ENCODE assay signal across 8 mouse cellular contexts in genomic region chr15:102377163-102377543, GRCm38 (mm10). TPM values are rescaled to one million over a fixed set of nuclear protein-coding genes. Genes with fewer than 3 reads are reported as not detected.
DNase-seq lines count a peak whose midpoint lies in the region; ATAC-seq and TF ChIP-seq lines count a peak whose summit lies in the region.

No protein-coding gene starts in this region.

- H3K36me3 ChIP-seq in ES-Bruce4 (ENCODE audit: control insufficient read depth, insufficient read depth, low read length, poor library complexity, severe bottlenecking) = no peaks in the 10 kb centered on the region
- no peaks in the 10 kb centered on the region for H3K36me3 ChIP-seq in forebrain, postnatal 0 days (ENCODE audit: insufficient read depth)
- no peaks in the 10 kb centered on the region for H3K36me3 ChIP-seq in lung, postnatal 0 days (ENCODE audit: insufficient read depth, low read length)

- H3K4me3 ChIP-seq in ES-Bruce4 (ENCODE audit: low read depth, low read length) = peak overlapping the region; percentile 73
- peak overlapping the region; percentile 52 for H3K4me3 ChIP-seq in cerebellum, adult 2 months (replicated peaks; ENCODE audit: insufficient read depth, low read depth, low read length)
- peak overlapping the region; percentile 49 for H3K4me3 ChIP-seq in forebrain, postnatal 0 days (ENCODE audit: low read depth, low read length)
- peak overlapping the region; percentile 67 for H3K4me3 ChIP-seq in lung, postnatal 0 days (ENCODE audit: low read depth, low read length)

- 0 out of 2 replicates have a peak, but pooled peaks have one; percentile 37 for TF ChIP-seq EP300 in ES-Bruce4 (IDR thresholded peaks at IDR 0.05; ENCODE audit: insufficient read depth, low read depth, low read length)
- TF ChIP-seq EP300 in lung, postnatal 0 days (IDR thresholded peaks at IDR 0.05) = no peak

- H3K4me1 ChIP-seq in ES-Bruce4 (ENCODE audit: control insufficient read depth, insufficient read depth, low read length) = peaks cover 2% of the 10 kb centered on the region
- peaks cover 9% of the 10 kb centered on the region; the same call in 1 of the 2 replicates for H3K4me1 ChIP-seq in cerebellum, adult 2 months (ENCODE audit: control insufficient read depth, insufficient read depth, low read length)
- no peaks in the 10 kb centered on the region for H3K4me1 ChIP-seq in forebrain, postnatal 0 days (ENCODE audit: insufficient read depth)
- H3K4me1 ChIP-seq in lung, postnatal 0 days (ENCODE audit: insufficient read depth, low read depth, low read length) = peaks cover 7% of the 10 kb centered on the region; the same call in 1 of the 2 replicates

- H3K4me2 ChIP-seq in forebrain, postnatal 0 days (ENCODE audit: low read depth) = peak overlapping the region; percentile 97
- H3K4me2 ChIP-seq in lung, postnatal 0 days (replicated peaks; ENCODE audit: low read depth, low read length) = peak overlapping the region; percentile 96

- H3K27ac ChIP-seq in ES-Bruce4 (ENCODE audit: insufficient read depth, low read length) = no peak overlapping the region
- H3K27ac ChIP-seq in cerebellum, adult 2 months (ENCODE audit: insufficient read depth, low read length) = peak overlapping the region; percentile 50; the same call in 1 of the 2 replicates
- H3K27ac ChIP-seq in forebrain, postnatal 0 days (ENCODE audit: low read depth, low read length) = 0 out of 2 replicates have a peak overlapping the region, but pooled peaks have one; percentile 2
- peak overlapping the region; percentile 77 for H3K27ac ChIP-seq in lung, postnatal 0 days (ENCODE audit: low read length)

- peak; percentile 85 for TF ChIP-seq CTCF in ES-Bruce4 (IDR thresholded peaks at IDR 0.05; ENCODE audit: low read depth, low read length)
- peak; percentile 30; the same call in 1 of the 2 replicates for TF ChIP-seq CTCF in cerebellum, adult 2 months (IDR thresholded peaks at IDR 0.05; ENCODE audit: borderline replicate concordance, insufficient read depth, low read depth, low read length)
- peak; percentile 86 for TF ChIP-seq CTCF in forebrain, postnatal 0 days (IDR thresholded peaks at IDR 0.05; ENCODE audit: low read depth)
- TF ChIP-seq CTCF in lung, postnatal 0 days (IDR thresholded peaks at IDR 0.05) = peak; percentile 97

- peak; percentile 65 for ATAC-seq in forebrain, postnatal 0 days
- peak; percentile 88 for ATAC-seq in lung, postnatal 0 days

- peak; percentile 40 to 52 for DNase-seq in cerebellum, adult 2 months
- DNase-seq in forebrain, postnatal 0 days = peak; percentile 81
- peak; percentile 95 for DNase-seq in heart, postnatal 4 days
- peak; percentile 78 to 85 for DNase-seq in layer of hippocampus, postnatal 10 days (ENCODE audit: low spot score in 2 of 2)
- DNase-seq in lung, postnatal 0 days (ENCODE audit: low spot score) = peak; percentile 94
- DNase-seq in ovary, postnatal 10 days (ENCODE audit: low spot score) = peak; percentile 78
- DNase-seq in thymus, postnatal 10 days (ENCODE audit: low spot score in 2 of 2) = peak; percentile 68 to 85

- H3K27me3 ChIP-seq in ES-Bruce4 (ENCODE audit: control insufficient read depth, insufficient read depth, low read length, poor library complexity, severe bottlenecking) = no peaks in the 10 kb centered on the region
- H3K27me3 ChIP-seq in cerebellum, adult 2 months (ENCODE audit: control insufficient read depth, insufficient read depth, low read length) = no peaks in the 10 kb centered on the region
- H3K27me3 ChIP-seq in forebrain, postnatal 0 days (ENCODE audit: insufficient read depth, low read length) = no peaks in the 10 kb centered on the region
- H3K27me3 ChIP-seq in lung, postnatal 0 days (replicated peaks; ENCODE audit: insufficient read depth, low read length) = no peaks in the 10 kb centered on the region

- H3K9me3 ChIP-seq in ES-Bruce4 (replicated peaks; ENCODE audit: control insufficient read depth, insufficient read depth, low read length, poor library complexity, severe bottlenecking) = no peaks in the 10 kb centered on the region
- H3K9me3 ChIP-seq in forebrain, postnatal 0 days (ENCODE audit: low read length) = no peaks in the 10 kb centered on the region
- no peaks in the 10 kb centered on the region for H3K9me3 ChIP-seq in lung, postnatal 0 days (ENCODE audit: low read length)

- no peak for TF ChIP-seq POLR2A in ES-Bruce4 (IDR thresholded peaks at IDR 0.05; ENCODE audit: insufficient read depth, low read length)
- no peak for TF ChIP-seq POLR2A in cerebellum, adult 2 months (IDR thresholded peaks at IDR 0.05; ENCODE audit: borderline replicate concordance, insufficient read depth, low read length)

- 2% methylated on average over 7 of the region's 7 CpGs for WGBS in cerebellum, adult 2 months
- 0% methylated on average over 7 of the region's 7 CpGs for WGBS in forebrain, postnatal 0 days
- 1% methylated on average over 7 of the region's 7 CpGs for WGBS in lung, postnatal 0 days

- peak overlapping the region; percentile 56 for H3K9ac ChIP-seq in ES-Bruce4 (ENCODE audit: low read depth, poor library complexity, severe bottlenecking)
- peak overlapping the region; percentile 52 for H3K9ac ChIP-seq in forebrain, postnatal 0 days
- H3K9ac ChIP-seq in lung, postnatal 0 days (replicated peaks; ENCODE audit: low read depth) = peak overlapping the region; percentile 43

RNA-seq across cellular contexts. Expression of gene Sp7, which starts 10.2 kb away (rescaled TPM):
- not detected in 2 replicates for polyA plus RNA-seq in ES-Bruce4 (2011; ENCODE audit: insufficient read depth, insufficient read length, low read depth, missing spikeins)
- polyA plus RNA-seq in cerebellum, adult 2 months (2012; rRNA removed) = 1.4 TPM in 2 replicates
- total RNA-seq in forebrain, postnatal 0 days (2014; rRNA removed) = 0.92 and 2.1 TPM in 2 replicates
- 0.30 and 0.35 TPM in 2 replicates for polyA plus RNA-seq in forebrain, postnatal 0 days (2015; fragmentation: Nextera tagmentation; extraction: Ambion mirVana)
- not detected for total RNA-seq in heart, postnatal 4 days (2021)
- total RNA-seq in layer of hippocampus, postnatal 10 days (2021) = under 1 TPM; 0.18 to 0.27 TPM
- not detected in 2 replicates for polyA plus RNA-seq in lung, postnatal 0 days (2015; fragmentation: Nextera tagmentation; extraction: Ambion mirVana)

RNA-seq across cellular contexts. Expression of gene Aaas, which starts 26.6 kb away (rescaled TPM):
- polyA plus RNA-seq in ES-Bruce4 (2011; ENCODE audit: insufficient read depth, insufficient read length, low read depth, missing spikeins) = 196 and 252 TPM in 2 replicates
- 29.7 and 33.1 TPM in 2 replicates for polyA plus RNA-seq in cerebellum, adult 2 months (2012; rRNA removed)
- total RNA-seq in forebrain, postnatal 0 days (2014; rRNA removed) = 25.5 and 27.9 TPM in 2 replicates
- polyA plus RNA-seq in forebrain, postnatal 0 days (2015; fragmentation: Nextera tagmentation; extraction: Ambion mirVana) = 31.6 and 33.4 TPM in 2 replicates
- 10 to 100 TPM; 29.2 to 30.0 TPM for total RNA-seq in heart, postnatal 4 days (2021)
- 10 to 100 TPM; 23.2 to 26.3 TPM for total RNA-seq in layer of hippocampus, postnatal 10 days (2021)
- polyA plus RNA-seq in lung, postnatal 0 days (2015; fragmentation: Nextera tagmentation; extraction: Ambion mirVana) = 16.2 and 17.0 TPM in 2 replicates

RNA-seq across cellular contexts. Expression of gene Sp1, which starts 28.8 kb away (rescaled TPM):
- 103 and 106 TPM in 2 replicates for polyA plus RNA-seq in ES-Bruce4 (2011; ENCODE audit: insufficient read depth, insufficient read length, low read depth, missing spikeins)
- polyA plus RNA-seq in cerebellum, adult 2 months (2012; rRNA removed) = 12.6 and 14.1 TPM in 2 replicates
- total RNA-seq in forebrain, postnatal 0 days (2014; rRNA removed) = 16.4 and 22.5 TPM in 2 replicates
- polyA plus RNA-seq in forebrain, postnatal 0 days (2015; fragmentation: Nextera tagmentation; extraction: Ambion mirVana) = 2.0 and 2.6 TPM in 2 replicates
- total RNA-seq in heart, postnatal 4 days (2021) = 10 to 100 TPM; 55.5 to 74.3 TPM
- total RNA-seq in layer of hippocampus, postnatal 10 days (2021) = 10 to 100 TPM; 26.2 to 27.6 TPM
- 7.3 and 8.6 TPM in 2 replicates for polyA plus RNA-seq in lung, postnatal 0 days (2015; fragmentation: Nextera tagmentation; extraction: Ambion mirVana)

RNA-seq across cellular contexts. Expression of gene Myg1, which starts 45.6 kb away (rescaled TPM):
- polyA plus RNA-seq in ES-Bruce4 (2011; ENCODE audit: insufficient read depth, insufficient read length, low read depth, missing spikeins) = 38.6 and 48.8 TPM in 2 replicates
- polyA plus RNA-seq in cerebellum, adult 2 months (2012; rRNA removed) = 106 and 110 TPM in 2 replicates
- total RNA-seq in forebrain, postnatal 0 days (2014; rRNA removed) = 46.4 and 54.2 TPM in 2 replicates
- polyA plus RNA-seq in forebrain, postnatal 0 days (2015; fragmentation: Nextera tagmentation; extraction: Ambion mirVana) = 80.2 and 85.7 TPM in 2 replicates
- total RNA-seq in heart, postnatal 4 days (2021) = 10 to 100 TPM; 31.8 to 37.3 TPM
- total RNA-seq in layer of hippocampus, postnatal 10 days (2021) = 10 to 100 TPM; 61.8 to 62.8 TPM
- polyA plus RNA-seq in lung, postnatal 0 days (2015; fragmentation: Nextera tagmentation; extraction: Ambion mirVana) = 46.1 and 48.3 TPM in 2 replicates

RNA-seq across cellular contexts. Expression of gene Pfdn5, which starts 51.2 kb away (rescaled TPM):
- 233 and 309 TPM in 2 replicates for polyA plus RNA-seq in ES-Bruce4 (2011; ENCODE audit: insufficient read depth, insufficient read length, low read depth, missing spikeins)
- 318 and 360 TPM in 2 replicates for polyA plus RNA-seq in cerebellum, adult 2 months (2012; rRNA removed)
- total RNA-seq in forebrain, postnatal 0 days (2014; rRNA removed) = 177 and 262 TPM in 2 replicates
- 518 and 621 TPM in 2 replicates for polyA plus RNA-seq in forebrain, postnatal 0 days (2015; fragmentation: Nextera tagmentation; extraction: Ambion mirVana)
- 100 to 1,000 TPM; 334 to 351 TPM for total RNA-seq in heart, postnatal 4 days (2021)
- total RNA-seq in layer of hippocampus, postnatal 10 days (2021) = 100 to 1,000 TPM; 379 to 390 TPM
- polyA plus RNA-seq in lung, postnatal 0 days (2015; fragmentation: Nextera tagmentation; extraction: Ambion mirVana) = 457 and 467 TPM in 2 replicates

Comparison
In these comparisons a context has a peak if more than half of its experiments do, and no peak if none do; other contexts are left out.
1. CTCF ChIP-seq: peak in every context shown above with its lines; median percentile 97 in lung, postnatal 0 days; 86 in forebrain, postnatal 0 days; 85 in ES-Bruce4; 30 in cerebellum, adult 2 months.